Mouse (Mus musculus) midbrain, embryonic 16.5 days (tissue): ENCODE results near the gene Vps37b. TPM values are rescaled to one million over a fixed set of nuclear protein-coding genes. Genes with fewer than 3 reads are reported as not detected.

Experiments used
- ATAC-seq: fragments of 200-750 bp; cut with Nextera tagmentation; 2 replicates; pipeline ENCODE4 v1.8.0; 2017; ENCODE audit warnings: moderate TSS enrichment
- H3K27ac ChIP-seq: fragments of 300-500 bp; sonication (generic); 2 replicates; pipeline ENCODE4 v1.5.1; 2014; ENCODE audit warnings: mild to moderate bottlenecking, low read length, mixed read lengths
- H3K27me3 ChIP-seq: fragments of 300-500 bp; sonication (generic); 2 replicates; pipeline ENCODE4 v1.6.1; 2014; ENCODE audit warnings: low read depth, low read length, mixed read lengths; ENCODE audit not compliant: control insufficient read depth, insufficient read depth
- H3K36me3 ChIP-seq: fragments of 300-500 bp; sonication (generic); 2 replicates; pipeline ENCODE4 v1.6.1; 2014; ENCODE audit warnings: mild to moderate bottlenecking, low read length, moderate library complexity, mixed read lengths; ENCODE audit not compliant: control insufficient read depth, insufficient read depth
- H3K4me1 ChIP-seq: fragments of 300-500 bp; sonication (generic); 2 replicates; pipeline ENCODE4 v1.6.1; 2014; ENCODE audit warnings: mild to moderate bottlenecking, low read length, mixed read lengths; ENCODE audit not compliant: control insufficient read depth, insufficient read depth
- H3K4me2 ChIP-seq: fragments of 300-500 bp; sonication (generic); 2 replicates; pipeline ENCODE4 v1.6.1; 2014; ENCODE audit warnings: mild to moderate bottlenecking, low read length, mixed read lengths
- H3K4me3 ChIP-seq: fragments of 300-500 bp; sonication (generic); 2 replicates; pipeline ENCODE4 v1.5.1; 2014; ENCODE audit warnings: low read depth, mild to moderate bottlenecking, low read length, moderate library complexity, mixed read lengths
- H3K9ac ChIP-seq: fragments of 300-500 bp; sonication (generic); 2 replicates; pipeline ENCODE4 v1.6.1; 2014; ENCODE audit warnings: low read depth, low read length, mixed read lengths
- H3K9me3 ChIP-seq: fragments of 300-500 bp; sonication (generic); replicated peaks from 2 replicates; pipeline ENCODE4 v1.6.1; 2014; ENCODE audit warnings: mild to moderate bottlenecking, low read length, mixed read lengths; ENCODE audit not compliant: control insufficient read depth, poor library complexity, severe bottlenecking
- WGBS: fragments of 180-500 bp; shearing (Covaris S2); extraction: QIAGEN DNeasy Blood & Tissue Kit; methylation state at CpG from one replicate; pipeline ENCODE4 v1.1.7; 2014; 5-methylcytosine and 5-hydroxymethylcytosine counted together
- polyA plus RNA-seq: library from polyadenylated mRNA; unstranded; fragments of >200 nt; fragmentation: Nextera tagmentation; extraction: Ambion mirVana; gene quantifications from 2 replicates; pipeline ENCODE4 v1.2.1, GENCODE M21; 2015

The Vps37b gene
- polyA plus RNA-seq, 1 experiment from 2014 or later: 59.5 TPM

DNA sequence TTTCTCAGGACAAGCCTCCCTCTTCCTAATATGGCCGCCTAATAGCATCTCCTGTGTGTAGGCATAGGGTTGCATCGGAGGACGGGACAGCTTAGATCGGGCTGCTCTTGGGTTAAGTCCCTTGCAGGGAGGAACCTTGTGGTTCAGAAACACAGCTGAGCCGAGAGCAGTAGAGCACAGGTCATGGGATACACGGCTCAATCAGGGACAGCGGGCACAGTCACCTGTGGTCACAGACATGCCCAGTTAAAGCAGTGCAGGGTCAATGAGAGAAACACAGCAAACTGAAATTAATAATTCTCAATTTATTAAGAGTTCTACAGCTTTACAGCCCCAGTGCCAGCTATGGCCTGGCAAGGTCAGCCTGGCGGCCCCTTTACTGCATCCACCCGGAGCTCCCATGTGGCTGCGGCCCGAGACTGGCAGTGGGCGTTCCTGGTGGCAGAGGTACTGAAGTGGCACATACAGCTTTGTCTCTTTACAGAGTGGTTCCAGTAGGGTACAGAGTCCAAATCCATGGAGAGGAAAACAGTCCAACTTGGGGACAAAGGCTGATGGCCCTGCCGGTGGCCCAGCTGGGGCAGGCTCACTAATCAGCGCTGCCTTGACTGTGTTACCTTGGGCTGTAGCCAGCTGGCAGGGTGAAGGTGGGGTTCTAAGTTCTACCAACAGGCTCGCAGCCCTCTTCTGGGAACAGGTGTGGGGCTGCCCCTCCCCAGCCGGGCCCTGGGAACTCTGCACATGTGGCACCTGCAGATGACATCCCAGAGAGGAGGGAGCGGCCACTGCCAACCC lies 27.5 kb downstream of the Vps37b start:
- no peak overlapping the region for H3K27ac ChIP-seq
- 87% methylated on average over 17 of the region's 17 CpGs for WGBS
- H3K9ac ChIP-seq: no peak overlapping the region
- H3K36me3 ChIP-seq: peaks cover 33% of the 10 kb centered on the region
- ATAC-seq: no peak
- no peak overlapping the region for H3K4me3 ChIP-seq
- H3K4me1 ChIP-seq: no peaks in the 10 kb centered on the region
- H3K9me3 ChIP-seq: no peaks in the 10 kb centered on the region
- no peaks in the 10 kb centered on the region for H3K27me3 ChIP-seq
- no peak overlapping the region for H3K4me2 ChIP-seq

DNA sequence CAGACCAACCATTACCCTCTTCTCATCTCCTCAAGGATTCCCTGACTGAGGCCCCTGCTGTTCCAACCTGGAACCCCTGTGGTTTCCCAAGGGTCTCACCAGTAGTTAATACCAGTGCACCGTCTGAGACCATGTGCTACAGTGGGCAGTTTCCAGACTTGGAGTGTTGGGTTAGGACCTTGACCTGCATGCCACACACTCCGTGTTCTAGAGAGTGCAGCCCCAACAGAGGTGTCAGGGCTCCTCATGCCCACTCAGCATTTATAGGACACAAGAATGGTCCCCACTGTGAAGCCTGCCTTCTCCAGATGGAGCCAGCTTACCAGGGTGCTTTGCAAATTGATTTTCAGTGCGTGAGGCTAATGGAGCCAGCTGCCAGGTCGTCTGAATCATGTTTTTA lies 28.7 kb downstream of the Vps37b start:
- no peak overlapping the region for H3K9ac ChIP-seq
- no peaks in the 10 kb centered on the region for H3K4me1 ChIP-seq
- no peak for ATAC-seq

GRCm38 (mm10) chr5:124002876-124003275 lies 29.2 kb downstream of the Vps37b start:
- H3K9me3 ChIP-seq: no peaks in the 10 kb centered on the region
- no peaks in the 10 kb centered on the region for H3K4me1 ChIP-seq
- WGBS: 48% methylated on average over 2 of the region's 2 CpGs
- no peak for ATAC-seq
- no peaks in the 10 kb centered on the region for H3K27me3 ChIP-seq
- H3K4me3 ChIP-seq: no peak overlapping the region
- no peak overlapping the region for H3K4me2 ChIP-seq
- H3K27ac ChIP-seq: peak overlapping the region; percentile 53
- H3K9ac ChIP-seq: no peak overlapping the region
- H3K36me3 ChIP-seq: peaks cover 27% of the 10 kb centered on the region

More for the DNA sequence above, 28.7 kb downstream of the Vps37b start:
- Histone ChIP-seq H3K36me3 (peaks cover 29% of the 10 kb centered on the region), H3K27ac (no peak overlapping the region; the same call in 1 of the 2 replicates), H3K27me3 (no peaks in the 10 kb centered on the region), H3K4me2 (no peak overlapping the region), H3K4me3 (no peak overlapping the region), H3K9me3 (no peaks in the 10 kb centered on the region)
- 53% methylated on average over 4 of the region's 4 CpGs for WGBS

DNA sequence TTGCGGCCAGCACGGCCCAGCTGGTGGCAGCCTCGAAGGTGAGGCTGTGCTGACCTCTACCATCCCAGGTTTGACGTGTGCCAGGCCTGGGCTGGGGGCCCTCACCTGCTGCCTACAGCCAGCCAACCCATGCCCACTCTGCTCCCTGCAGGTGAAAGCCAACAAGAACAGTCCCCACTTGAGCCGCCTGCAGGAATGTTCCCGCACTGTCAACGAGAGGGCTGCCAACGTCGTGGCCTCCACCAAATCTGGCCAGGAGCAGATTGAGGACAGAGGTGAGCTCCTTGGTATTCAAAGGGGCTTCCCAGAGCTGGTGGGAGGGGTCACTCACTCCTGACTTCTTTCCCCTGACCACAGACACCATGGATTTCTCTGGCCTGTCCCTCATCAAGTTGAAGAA lies 30.8 kb downstream of the Vps37b start:
- Histone ChIP-seq H3K4me2 (no peak overlapping the region), H3K4me3 (no peak overlapping the region), H3K36me3 (peaks cover 23% of the 10 kb centered on the region), H3K27me3 (no peaks in the 10 kb centered on the region), H3K9me3 (no peaks in the 10 kb centered on the region), H3K4me1 (no peaks in the 10 kb centered on the region), H3K27ac (no peak overlapping the region), H3K9ac (no peak overlapping the region)
- WGBS: 54% methylated on average over 9 of the region's 9 CpGs
- no peak for ATAC-seq

GRCm38 (mm10) chr5:124000824-124001223 lies 31.2 kb downstream of the Vps37b start:
- H3K9me3 ChIP-seq: no peaks in the 10 kb centered on the region
- ATAC-seq: peak; percentile 63
- no peaks in the 10 kb centered on the region for H3K27me3 ChIP-seq
- no peak overlapping the region for H3K4me2 ChIP-seq
- H3K4me1 ChIP-seq: no peaks in the 10 kb centered on the region
- no peak overlapping the region for H3K9ac ChIP-seq
- H3K4me3 ChIP-seq: no peak overlapping the region
- peaks cover 18% of the 10 kb centered on the region for H3K36me3 ChIP-seq
- WGBS: 17% methylated on average over 7 of the region's 7 CpGs
- H3K27ac ChIP-seq: no peak overlapping the region

DNA sequence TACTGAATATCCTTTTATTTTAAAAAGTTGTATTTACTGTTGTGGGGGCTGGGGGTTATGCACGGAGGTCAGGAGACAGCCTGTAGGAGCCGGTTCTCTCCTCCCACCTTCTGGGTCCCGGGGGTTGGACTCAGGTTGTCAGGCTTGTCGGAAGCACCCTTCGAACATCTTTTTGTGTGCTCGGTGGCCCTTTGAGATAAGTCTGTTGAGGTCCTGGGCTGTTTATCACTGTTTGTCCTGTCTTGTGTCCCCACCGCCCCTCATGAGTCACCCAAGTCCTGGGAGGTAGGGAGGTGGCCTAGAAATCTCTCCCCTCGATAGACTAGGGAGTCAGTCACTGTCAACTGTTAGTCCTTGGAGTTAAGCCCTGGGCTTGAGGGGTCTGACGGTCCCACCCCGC lies 33.7 kb downstream of the Vps37b start:
- 89% methylated on average over 10 of the region's 10 CpGs for WGBS
- Histone ChIP-seq H3K4me2 (no peak overlapping the region), H3K9ac (no peak overlapping the region), H3K36me3 (peaks cover 8% of the 10 kb centered on the region; the same call in 1 of the 2 replicates), H3K27ac (no peak overlapping the region), H3K27me3 (no peaks in the 10 kb centered on the region), H3K9me3 (no peaks in the 10 kb centered on the region), H3K4me3 (no peak overlapping the region), H3K4me1 (no peaks in the 10 kb centered on the region)
- no peak for ATAC-seq

DNA sequence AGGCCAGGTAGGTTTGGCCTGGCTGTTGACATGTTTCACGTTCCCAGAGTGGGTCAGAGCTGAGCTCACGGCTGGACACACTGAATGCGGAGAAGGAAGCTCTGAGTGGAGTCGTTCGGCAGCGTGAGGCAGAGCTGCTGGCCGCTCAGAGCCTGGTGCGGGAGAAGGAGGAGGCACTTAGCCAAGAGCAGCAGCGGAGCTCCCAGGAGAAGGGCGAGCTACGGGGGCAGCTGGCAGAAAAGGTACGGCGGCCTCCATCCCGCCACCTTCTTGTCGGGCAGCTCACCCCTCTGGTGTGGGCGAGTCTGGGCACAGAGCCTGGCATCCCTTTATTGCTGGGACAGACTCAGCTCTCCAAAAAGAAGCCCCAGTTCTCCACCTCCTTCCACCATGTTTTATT lies 34.3 kb downstream of the Vps37b start:
- H3K27ac ChIP-seq: no peak overlapping the region
- 63% methylated on average over 15 of the region's 16 CpGs for WGBS

GRCm38 (mm10) chr5:123997211-123997751 lies 34.8 kb downstream of the Vps37b start:
- H3K4me2 ChIP-seq: no peak overlapping the region
- no peaks in the 10 kb centered on the region for H3K4me1 ChIP-seq
- H3K27ac ChIP-seq: no peak overlapping the region
- no peak overlapping the region for H3K4me3 ChIP-seq
- 80% methylated on average over 24 of the region's 24 CpGs for WGBS
- H3K36me3 ChIP-seq: peaks cover 5% of the 10 kb centered on the region; the same call in 1 of the 2 replicates
- H3K9me3 ChIP-seq: no peaks in the 10 kb centered on the region
- H3K9ac ChIP-seq: no peak overlapping the region
- ATAC-seq: no peak
- H3K27me3 ChIP-seq: no peaks in the 10 kb centered on the region

More for the DNA sequence above, 34.3 kb downstream of the Vps37b start:
- Histone ChIP-seq H3K9ac (no peak overlapping the region), H3K27me3 (no peaks in the 10 kb centered on the region), H3K4me1 (no peaks in the 10 kb centered on the region), H3K36me3 (peaks cover 8% of the 10 kb centered on the region; the same call in 1 of the 2 replicates), H3K4me2 (no peak overlapping the region), H3K9me3 (no peaks in the 10 kb centered on the region), H3K4me3 (no peak overlapping the region)
- ATAC-seq: no peak

GRCm38 (mm10) chr5:123996695-123997094 lies 35.4 kb downstream of the Vps37b start:
- Histone ChIP-seq H3K4me2 (no peak overlapping the region), H3K36me3 (peaks cover 7% of the 10 kb centered on the region; the same call in 1 of the 2 replicates), H3K27me3 (no peaks in the 10 kb centered on the region), H3K27ac (no peak overlapping the region), H3K9me3 (no peaks in the 10 kb centered on the region), H3K4me3 (no peak overlapping the region), H3K4me1 (no peaks in the 10 kb centered on the region), H3K9ac (no peak overlapping the region)
- 82% methylated on average over 14 of the region's 14 CpGs for WGBS
- no peak for ATAC-seq
